Comparison of ENCODE assay signal across 19 mouse cellular contexts in the genomic region with DNA sequence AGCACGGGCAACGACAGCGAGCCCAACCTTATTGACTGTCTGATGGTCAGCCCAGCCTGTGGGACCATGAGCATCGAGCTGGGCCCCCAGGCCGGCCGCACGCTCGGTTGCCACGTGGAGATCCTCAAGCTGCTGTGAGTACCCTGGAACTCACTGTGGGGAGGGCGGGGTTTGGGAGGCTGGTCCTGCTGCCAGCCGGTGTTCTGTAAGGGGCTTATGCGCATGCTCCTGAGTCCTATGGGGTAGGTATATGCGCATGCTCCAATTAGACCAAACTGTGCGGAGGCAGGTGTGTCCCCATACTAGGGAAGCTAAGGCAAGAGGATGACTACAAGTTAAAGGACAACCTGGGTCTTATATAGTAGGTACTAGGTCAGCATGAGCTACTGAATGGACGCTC.
"Had no signal": no experiment of that assay in that cellular context is flagged by ENCODE, and none has a peak within 500 bp of the region (broad histone marks: within the 10 kb centered on the region; RNA-seq: fewer than 3 reads in every experiment).

No protein-coding gene starts in this region.

- H3K4me3 ChIP-seq: midbrain, embryonic 10.5 days; midbrain, embryonic 12.5 days; myocyte; neural tube, embryonic 13.5 days; neural tube, embryonic 15.5 days had no signal

- H3K27me3 ChIP-seq: midbrain, embryonic 12.5 days; neural tube, embryonic 13.5 days; neural tube, embryonic 15.5 days had no signal

- H3K4me2 ChIP-seq: lung, embryonic 14.5 days; midbrain, embryonic 12.5 days; neural tube, embryonic 13.5 days; neural tube, embryonic 15.5 days had no signal

- DNase-seq: lung, adult 18-20 months; lung, embryonic 14.5 days; lung, postnatal 10 days; lung, postnatal 4 days; midbrain, embryonic 14.5 days; retina, postnatal 1 day; right cerebral cortex, adult 18-20 months; right cerebral cortex, postnatal 25 days; right cerebral cortex, postnatal 4 days; spleen, adult 18-20 months; thymus, adult 2 months; thymus, postnatal 25 days; thymus, postnatal 4 days had no signal

- ATAC-seq: midbrain, embryonic 16.5 days had no signal

- H3K9me3 ChIP-seq: midbrain, embryonic 10.5 days; midbrain, embryonic 12.5 days; neural tube, embryonic 13.5 days; neural tube, embryonic 15.5 days had no signal

- H3K9ac ChIP-seq: lung, embryonic 14.5 days; midbrain, embryonic 12.5 days; neural tube, embryonic 13.5 days; neural tube, embryonic 15.5 days had no signal

- H3K4me1 ChIP-seq: midbrain, embryonic 10.5 days; midbrain, embryonic 12.5 days; neural tube, embryonic 15.5 days had no signal

- H3K27ac ChIP-seq: midbrain, embryonic 10.5 days; midbrain, embryonic 12.5 days; neural tube, embryonic 13.5 days; neural tube, embryonic 15.5 days had no signal
